Mouse (Mus musculus): ENCODE measurements around the gene Zfx. TPM values are rescaled to one million over a fixed set of nuclear protein-coding genes. Genes with fewer than 3 reads are reported as not detected.

Zfx gene
- polyA plus RNA-seq (2014; fragmentation: Nextera tagmentation; extraction: Ambion mirVana) = 24.7 and 32.9 TPM in 2 replicates

- Histone ChIP-seq H3K4me2 (ENCODE audit: low read depth) (peak within 1 kb of the TSS; percentile 40), H3K4me1 (ENCODE audit: control insufficient read depth, insufficient read depth, low read length) (no peaks in the 10 kb centered on the region), H3K4me3 (ENCODE audit: low read depth, low read length) (peak within 1 kb of the TSS; percentile 60), H3K27ac (ENCODE audit: low read depth, low read length) (peak within 1 kb of the TSS; percentile 100), H3K9ac (ENCODE audit: low read length) (peak within 1 kb of the TSS; percentile 97), H3K27me3 (ENCODE audit: control insufficient read depth, insufficient read depth, low read length) (peaks cover 11% of the 10 kb centered on the region), H3K36me3 (ENCODE audit: control insufficient read depth, insufficient read depth, low read length) (no peaks in the 10 kb centered on the region), H3K9me3 (ENCODE audit: control insufficient read depth, low read length) (no peaks in the 10 kb centered on the region)
- DNase-seq (ENCODE audit: low spot score) (peak; percentile 61), ATAC-seq (ENCODE audit: insufficient read depth, low FRiP score, low TSS enrichment) (peak; percentile 83)
- 16% methylated on average over 31 of the region's 82 CpGs for WGBS
Observed at GRCm38 (mm10) chrX:94123059-94123839, at the start of gene Zfx. Gene Zfx, minus strand, starts transcription at chrX:94123702.

GRCm38 (mm10) chrX:94169348-94169747 is 45.8 kb upstream of the Zfx start:
- no peak overlapping the region for H3K27ac ChIP-seq (ENCODE audit: low read depth, low read length)
- H3K9ac ChIP-seq (ENCODE audit: low read length) = no peak overlapping the region
- no peaks in the 10 kb centered on the region for H3K36me3 ChIP-seq (ENCODE audit: control insufficient read depth, insufficient read depth, low read length)
- no peaks in the 10 kb centered on the region for H3K9me3 ChIP-seq (ENCODE audit: control insufficient read depth, low read length)
- no peak for DNase-seq (ENCODE audit: low spot score)
- H3K27me3 ChIP-seq (ENCODE audit: control insufficient read depth, insufficient read depth, low read length) = 0 out of 2 replicates have a peak, but pooled peaks cover 12% of the 10 kb centered on the region
- H3K4me1 ChIP-seq (ENCODE audit: control insufficient read depth, insufficient read depth, low read length) = no peaks in the 10 kb centered on the region
- 82% methylated on average over 6 of the region's 6 CpGs for WGBS
- no peak for ATAC-seq (ENCODE audit: insufficient read depth, low FRiP score, low TSS enrichment)
- no peak overlapping the region for H3K4me3 ChIP-seq (ENCODE audit: low read depth, low read length)
- no peak overlapping the region for H3K4me2 ChIP-seq (ENCODE audit: low read depth)

DNA sequence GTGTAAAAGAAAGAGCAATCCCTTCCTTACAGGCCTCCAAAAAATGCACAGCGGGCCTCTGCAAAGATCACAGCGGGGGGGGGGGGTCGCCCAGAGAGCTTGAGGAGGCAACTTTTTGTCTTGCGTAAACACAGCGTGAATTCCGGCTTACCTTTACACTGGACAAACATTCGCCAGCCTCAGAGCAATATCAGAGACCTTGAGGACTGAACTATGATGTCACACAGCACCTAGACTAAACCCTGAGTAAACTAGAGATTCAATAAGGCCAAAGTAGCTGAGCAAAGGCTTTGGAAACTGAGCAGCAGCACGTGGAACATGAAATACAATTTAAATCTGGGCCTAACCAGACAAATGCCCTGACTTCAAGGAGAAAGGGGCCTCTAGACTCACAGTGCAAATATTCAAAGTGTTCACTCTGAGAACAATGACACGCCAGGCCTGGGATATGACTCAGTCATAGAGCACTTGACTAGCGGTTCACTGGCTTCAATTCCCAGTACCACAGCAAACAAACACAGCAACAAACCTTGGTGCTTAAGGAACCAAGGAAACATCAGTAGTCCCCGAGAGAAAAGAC is 28.8 kb upstream of the Zfx start:
- no peak overlapping the region for H3K9ac ChIP-seq (ENCODE audit: low read length)
- H3K27me3 ChIP-seq (ENCODE audit: control insufficient read depth, insufficient read depth, low read length) = peaks cover 32% of the 10 kb centered on the region
- WGBS = 26% methylated on average over 10 of the region's 11 CpGs
- no peaks in the 10 kb centered on the region for H3K9me3 ChIP-seq (ENCODE audit: control insufficient read depth, low read length)
- no peaks in the 10 kb centered on the region for H3K36me3 ChIP-seq (ENCODE audit: control insufficient read depth, insufficient read depth, low read length)
- H3K4me2 ChIP-seq (ENCODE audit: low read depth) = no peak overlapping the region
- no peaks in the 10 kb centered on the region for H3K4me1 ChIP-seq (ENCODE audit: control insufficient read depth, insufficient read depth, low read length)
- no peak for DNase-seq (ENCODE audit: low spot score)
- no peak for ATAC-seq (ENCODE audit: insufficient read depth, low FRiP score, low TSS enrichment)
- H3K27ac ChIP-seq (ENCODE audit: low read depth, low read length) = no peak overlapping the region
- no peak overlapping the region for H3K4me3 ChIP-seq (ENCODE audit: low read depth, low read length)

GRCm38 (mm10) chrX:94150471-94150870 is 27.0 kb upstream of the Zfx start:
- no peak for DNase-seq (ENCODE audit: low spot score)
- Histone ChIP-seq H3K4me1 (ENCODE audit: control insufficient read depth, insufficient read depth, low read length) (no peaks in the 10 kb centered on the region), H3K27ac (ENCODE audit: low read depth, low read length) (no peak overlapping the region), H3K9me3 (ENCODE audit: control insufficient read depth, low read length) (no peaks in the 10 kb centered on the region), H3K4me2 (ENCODE audit: low read depth) (no peak overlapping the region), H3K4me3 (ENCODE audit: low read depth, low read length) (no peak overlapping the region), H3K9ac (ENCODE audit: low read length) (no peak overlapping the region), H3K27me3 (ENCODE audit: control insufficient read depth, insufficient read depth, low read length) (peaks cover 36% of the 10 kb centered on the region), H3K36me3 (ENCODE audit: control insufficient read depth, insufficient read depth, low read length) (no peaks in the 10 kb centered on the region)
- ATAC-seq (ENCODE audit: insufficient read depth, low FRiP score, low TSS enrichment) = no peak
- WGBS = 80% methylated on average over 19 of the region's 19 CpGs

GRCm38 (mm10) chrX:94142004-94142771 is 18.7 kb upstream of the Zfx start:
- Histone ChIP-seq H3K36me3 (ENCODE audit: control insufficient read depth, insufficient read depth, low read length) (no peaks in the 10 kb centered on the region), H3K4me1 (ENCODE audit: control insufficient read depth, insufficient read depth, low read length) (no peaks in the 10 kb centered on the region), H3K4me2 (ENCODE audit: low read depth) (no peak overlapping the region), H3K9me3 (ENCODE audit: control insufficient read depth, low read length) (no peaks in the 10 kb centered on the region), H3K9ac (ENCODE audit: low read length) (no peak overlapping the region), H3K4me3 (ENCODE audit: low read depth, low read length) (no peak overlapping the region), H3K27ac (ENCODE audit: low read depth, low read length) (no peak overlapping the region), H3K27me3 (ENCODE audit: control insufficient read depth, insufficient read depth, low read length) (peaks cover 25% of the 10 kb centered on the region)
- DNase-seq (ENCODE audit: low spot score) = no peak
- no peak for ATAC-seq (ENCODE audit: insufficient read depth, low FRiP score, low TSS enrichment)
- WGBS = 73% methylated on average over 7 of the region's 7 CpGs

DNA sequence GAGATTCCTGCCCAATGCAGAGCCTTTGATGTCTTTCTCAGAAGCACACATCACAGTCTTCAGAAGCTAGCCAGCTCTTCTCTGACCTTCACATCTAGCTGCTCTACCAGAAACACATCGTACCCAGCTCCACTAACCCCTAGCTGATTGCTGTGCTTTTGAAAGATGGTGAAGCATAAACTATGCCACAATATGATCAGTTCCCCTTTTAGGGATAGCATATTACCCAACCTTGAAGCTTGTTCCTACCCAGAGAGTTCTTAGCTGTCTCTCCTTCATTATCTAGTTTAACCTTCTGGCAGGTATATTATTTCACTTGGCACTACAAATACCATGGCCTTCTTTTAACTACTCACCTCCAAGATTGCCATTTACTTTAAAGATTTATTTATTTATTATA is 16.6 kb upstream of the Zfx start:
- Histone ChIP-seq H3K27me3 (ENCODE audit: control insufficient read depth, insufficient read depth, low read length) (peaks cover 17% of the 10 kb centered on the region; the same call in 1 of the 2 replicates), H3K36me3 (ENCODE audit: control insufficient read depth, insufficient read depth, low read length) (no peaks in the 10 kb centered on the region), H3K4me1 (ENCODE audit: control insufficient read depth, insufficient read depth, low read length) (no peaks in the 10 kb centered on the region), H3K9ac (ENCODE audit: low read length) (no peak overlapping the region), H3K4me3 (ENCODE audit: low read depth, low read length) (no peak overlapping the region), H3K4me2 (ENCODE audit: low read depth) (no peak overlapping the region), H3K9me3 (ENCODE audit: control insufficient read depth, low read length) (no peaks in the 10 kb centered on the region), H3K27ac (ENCODE audit: low read depth, low read length) (no peak overlapping the region)
- whole genome bisulfite sequencing = 85% methylated on average over 1 of the region's 1 CpGs
- no peak for DNase-seq (ENCODE audit: low spot score)
- no peak for ATAC-seq (ENCODE audit: insufficient read depth, low FRiP score, low TSS enrichment)

DNA sequence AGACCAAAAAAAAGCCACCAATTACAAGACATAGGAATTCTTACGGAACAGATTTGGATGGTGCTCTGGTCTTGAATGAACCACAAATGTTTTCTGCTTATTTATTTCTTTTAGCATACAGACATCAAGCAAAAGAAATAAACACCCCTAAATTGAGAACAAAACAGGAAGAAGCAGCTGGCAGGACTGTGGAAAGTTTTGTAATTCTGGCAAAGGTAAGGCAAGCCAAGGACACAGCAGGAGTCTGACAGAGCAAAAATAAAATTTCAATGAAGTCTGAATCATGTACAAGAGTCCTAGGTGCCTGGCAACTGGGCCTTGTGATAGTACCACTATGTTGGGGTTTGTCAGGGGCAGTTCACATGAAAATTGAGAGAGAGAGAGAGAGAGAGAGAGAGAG is 14.8 kb upstream of the Zfx start:
- no peak for DNase-seq (ENCODE audit: low spot score)
- Histone ChIP-seq H3K9me3 (ENCODE audit: control insufficient read depth, low read length) (no peaks in the 10 kb centered on the region), H3K27ac (ENCODE audit: low read depth, low read length) (no peak overlapping the region), H3K4me1 (ENCODE audit: control insufficient read depth, insufficient read depth, low read length) (no peaks in the 10 kb centered on the region), H3K4me3 (ENCODE audit: low read depth, low read length) (no peak overlapping the region), H3K36me3 (ENCODE audit: control insufficient read depth, insufficient read depth, low read length) (no peaks in the 10 kb centered on the region), H3K27me3 (ENCODE audit: control insufficient read depth, insufficient read depth, low read length) (peaks cover 9% of the 10 kb centered on the region; the same call in 1 of the 2 replicates), H3K9ac (ENCODE audit: low read length) (no peak overlapping the region), H3K4me2 (ENCODE audit: low read depth) (no peak overlapping the region)
- ATAC-seq (ENCODE audit: insufficient read depth, low FRiP score, low TSS enrichment) = no peak
- 88% methylated on average over 1 of the region's 1 CpGs for WGBS

GRCm38 (mm10) chrX:94135084-94135483 is 11.6 kb upstream of the Zfx start:
- no peak overlapping the region for H3K27ac ChIP-seq (ENCODE audit: low read depth, low read length)
- ATAC-seq (ENCODE audit: insufficient read depth, low FRiP score, low TSS enrichment) (no peak), DNase-seq (ENCODE audit: low spot score) (no peak)
- no peak overlapping the region for H3K4me2 ChIP-seq (ENCODE audit: low read depth)
- H3K9me3 ChIP-seq (ENCODE audit: control insufficient read depth, low read length) = no peaks in the 10 kb centered on the region
- WGBS = 69% methylated on average over 4 of the region's 4 CpGs
- no peak overlapping the region for H3K4me3 ChIP-seq (ENCODE audit: low read depth, low read length)
- H3K27me3 ChIP-seq (ENCODE audit: control insufficient read depth, insufficient read depth, low read length) = peaks cover 9% of the 10 kb centered on the region; the same call in 1 of the 2 replicates
- H3K36me3 ChIP-seq (ENCODE audit: control insufficient read depth, insufficient read depth, low read length) = no peaks in the 10 kb centered on the region
- H3K4me1 ChIP-seq (ENCODE audit: control insufficient read depth, insufficient read depth, low read length) = no peaks in the 10 kb centered on the region
- no peak overlapping the region for H3K9ac ChIP-seq (ENCODE audit: low read length)

Measured in neural tube, embryonic 11.5 days (tissue).